Mouse (Mus musculus): ENCODE measurements around the gene Kctd8.
A peak's percentile ranks its signal among the peaks of the same experiment; 100 is the strongest.
"Not testable (repeated sequence)": the region's sequence is repeated elsewhere in the genome, so short reads cannot be mapped to it uniquely, and the experiment has no call there.

Gene Kctd8

GRCm38 (mm10) chr5:69340919-69341801, at the start of gene Kctd8:
Kctd8 (minus strand) TSS chr5:69341679.
- peak; percentile 77 for DNase-seq

- DNase-seq = no peak
Observed at GRCm38 (mm10) chr5:69379072-69379471, 37.6 kb upstream of the Kctd8 start.

GRCm38 (mm10) chr5:69350596-69350995, 9.1 kb upstream of the Kctd8 start:
- no peak for DNase-seq

GRCm38 (mm10) chr5:69340102-69340918, 1.2 kb downstream of the Kctd8 start:
- peak; percentile 69 for DNase-seq

DNA sequence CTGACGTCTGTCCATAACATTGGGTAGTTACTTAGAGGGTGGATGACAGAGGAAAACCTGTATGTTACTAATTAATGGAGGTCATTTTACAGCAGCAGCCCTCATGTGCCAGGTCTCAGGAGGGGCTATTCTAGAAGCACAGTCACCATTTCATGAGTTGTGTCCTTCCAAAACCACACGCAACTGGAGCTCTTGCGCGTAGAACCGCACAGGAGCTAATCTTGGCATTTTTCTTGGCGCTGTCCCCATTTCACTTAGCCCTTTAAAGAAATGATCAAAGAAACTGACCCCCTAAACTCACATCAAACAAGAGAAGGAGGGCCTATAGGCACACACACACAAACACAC, 1.9 kb downstream of the Kctd8 start:
- DNase-seq = peak; percentile 4

DNA sequence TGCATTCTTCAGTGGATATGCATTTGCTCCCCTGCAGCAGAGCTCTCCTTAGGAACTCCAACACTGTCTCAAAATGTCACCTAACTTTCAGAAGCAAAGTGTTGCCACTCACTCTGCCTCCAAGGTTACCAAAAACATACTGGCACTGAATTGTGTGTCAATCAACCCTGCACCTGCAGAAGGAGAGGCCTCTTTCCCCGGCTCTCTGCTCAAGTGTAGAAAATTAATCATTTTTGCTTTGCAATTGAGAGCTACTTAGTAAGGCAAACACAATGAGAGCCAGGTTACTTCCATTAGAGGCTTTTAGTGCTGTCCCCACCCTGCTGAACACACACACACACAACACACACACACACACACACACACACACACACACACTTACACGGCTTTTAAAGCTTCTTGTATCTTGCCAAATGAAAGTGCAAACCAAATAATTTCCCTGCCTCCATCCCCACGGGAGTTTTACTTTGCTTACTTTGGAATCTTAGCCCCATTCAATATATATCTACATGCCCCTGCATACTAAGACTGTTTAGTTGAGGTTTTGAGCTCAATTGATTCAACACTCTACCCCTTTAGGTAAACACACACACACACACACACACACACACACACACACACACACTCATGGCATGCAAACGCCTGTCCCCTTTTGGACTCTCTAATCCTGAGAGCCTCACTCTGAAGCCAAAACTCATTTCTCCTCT, 2.4 kb downstream of the Kctd8 start:
- DNase-seq = no peak

- no peak for DNase-seq
Observed at GRCm38 (mm10) chr5:69327561-69327960, 13.9 kb downstream of the Kctd8 start.

DNA sequence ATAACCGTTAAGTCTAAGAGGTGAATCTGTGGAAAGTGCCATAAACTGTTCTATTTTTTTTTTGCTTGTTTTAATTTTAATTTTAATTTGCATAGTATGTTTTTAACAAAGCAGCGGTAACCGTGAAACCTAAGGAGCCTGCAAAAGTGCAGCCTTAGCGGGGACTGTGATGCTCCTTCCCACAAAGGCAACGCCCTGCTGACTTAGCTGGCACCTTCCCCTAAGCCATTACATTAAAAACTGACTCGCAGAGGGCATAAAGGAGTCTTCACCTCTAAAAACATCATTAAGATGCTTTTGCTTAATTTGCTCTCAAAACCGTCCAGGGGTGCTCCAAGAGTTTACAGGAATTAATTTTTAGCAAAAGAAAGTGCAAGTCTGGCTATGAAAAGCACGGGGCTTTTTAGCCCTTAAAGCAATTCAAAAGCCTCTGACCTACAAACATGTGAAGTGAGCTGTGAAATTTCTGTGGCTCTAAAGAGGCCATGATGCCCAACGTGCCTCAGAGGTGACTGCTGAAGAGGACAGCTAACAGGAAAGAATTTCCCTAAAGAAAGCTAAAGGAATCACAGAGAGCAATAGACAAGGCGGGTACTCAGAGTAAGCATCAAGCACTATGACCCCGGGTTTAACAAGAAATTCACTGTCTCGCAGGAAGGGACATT, 16.8 kb downstream of the Kctd8 start:
- DNase-seq = no peak

DNA sequence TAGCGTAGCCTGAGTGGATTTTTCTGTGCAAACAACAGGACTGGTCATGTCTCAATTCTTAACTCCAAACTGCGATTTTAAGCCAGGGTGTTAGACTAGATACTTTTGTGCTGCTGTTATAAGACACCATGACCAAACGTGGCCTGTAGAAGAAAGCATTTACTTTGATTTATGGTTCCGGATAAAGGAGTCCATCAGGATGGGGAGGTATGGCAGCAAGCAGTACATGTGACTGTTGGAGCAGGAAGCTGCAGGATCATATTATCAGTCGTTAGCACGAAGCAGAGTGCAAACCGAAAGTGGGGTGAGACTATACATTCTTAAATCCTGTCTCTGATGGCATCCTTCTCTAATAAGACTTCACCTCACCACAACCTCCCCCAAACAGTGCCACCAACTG, 28.9 kb downstream of the Kctd8 start:
- DNase-seq = no peak

- DNase-seq = no peak
Observed at GRCm38 (mm10) chr5:69301665-69302064, 39.8 kb downstream of the Kctd8 start.

DNA sequence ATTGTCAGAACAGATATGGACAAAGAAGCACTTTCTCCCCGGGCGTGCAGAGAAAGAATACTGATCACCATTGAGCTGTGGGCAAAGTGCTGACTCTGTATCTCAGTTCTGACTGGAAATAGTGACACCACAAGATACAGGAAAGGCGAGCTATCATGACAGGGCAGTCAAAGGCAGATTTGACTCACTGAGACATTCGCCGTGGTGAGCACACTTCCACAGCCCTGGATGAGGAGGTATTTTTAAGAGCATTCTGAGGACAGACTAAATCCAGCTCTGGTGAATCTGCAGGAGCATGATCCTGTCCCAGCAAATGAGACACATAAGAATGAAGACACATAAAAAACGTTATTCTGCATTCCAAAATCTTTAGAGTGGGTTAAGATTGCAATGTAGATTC, 49.1 kb downstream of the Kctd8 start:
- DNase-seq = no peak

GRCm38 (mm10) chr5:69284359-69284758, 57.1 kb downstream of the Kctd8 start:
- peak; percentile 23 for DNase-seq

- no peak for DNase-seq
Observed at GRCm38 (mm10) chr5:69252366-69252765, 89.1 kb downstream of the Kctd8 start.

DNA sequence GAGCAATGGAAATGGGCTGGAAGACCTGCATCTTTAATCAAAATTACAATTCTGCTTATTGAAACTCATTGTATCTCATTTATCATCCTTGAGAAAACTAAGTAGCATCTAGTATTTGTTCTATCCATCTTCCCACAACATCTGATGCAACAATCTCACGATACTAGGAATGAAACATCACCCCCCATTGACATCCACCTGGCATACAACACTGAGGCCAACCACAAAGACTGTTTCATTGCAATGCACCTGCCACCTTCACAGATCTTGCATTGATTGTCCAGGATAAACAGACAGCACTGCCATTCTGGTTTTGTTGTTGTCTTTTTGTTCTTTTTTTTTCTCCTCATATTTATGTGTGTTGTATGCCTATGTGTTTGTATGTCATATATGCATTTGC, 99.5 kb downstream of the Kctd8 start:
- DNase-seq = no peak

DNA sequence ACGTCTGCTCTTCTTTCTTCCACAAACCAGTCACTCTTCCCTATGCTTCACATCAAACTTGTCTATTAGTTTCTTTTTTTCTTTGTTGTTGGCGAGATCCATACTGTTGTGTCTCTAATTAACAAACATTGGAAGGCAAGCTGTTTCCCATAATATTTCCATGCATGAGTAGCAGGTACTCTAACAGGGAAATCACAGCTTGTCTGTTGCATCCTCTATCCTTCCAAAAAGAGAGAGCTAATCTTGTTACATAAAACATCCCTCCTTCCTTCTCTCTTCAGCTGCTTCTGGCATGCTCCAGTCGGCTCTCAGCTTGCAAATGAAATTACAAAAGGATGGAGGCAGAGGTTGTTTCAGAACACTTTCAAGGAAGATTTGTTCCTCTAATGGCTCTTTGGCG, 107.9 kb downstream of the Kctd8 start:
- peak; percentile 19 for DNase-seq

GRCm38 (mm10) chr5:69231649-69232048, 109.8 kb downstream of the Kctd8 start:
- not testable (repeated sequence) for DNase-seq

GRCm38 (mm10) chr5:69227147-69227546, 114.3 kb downstream of the Kctd8 start:
- peak; percentile 15 for DNase-seq

DNA sequence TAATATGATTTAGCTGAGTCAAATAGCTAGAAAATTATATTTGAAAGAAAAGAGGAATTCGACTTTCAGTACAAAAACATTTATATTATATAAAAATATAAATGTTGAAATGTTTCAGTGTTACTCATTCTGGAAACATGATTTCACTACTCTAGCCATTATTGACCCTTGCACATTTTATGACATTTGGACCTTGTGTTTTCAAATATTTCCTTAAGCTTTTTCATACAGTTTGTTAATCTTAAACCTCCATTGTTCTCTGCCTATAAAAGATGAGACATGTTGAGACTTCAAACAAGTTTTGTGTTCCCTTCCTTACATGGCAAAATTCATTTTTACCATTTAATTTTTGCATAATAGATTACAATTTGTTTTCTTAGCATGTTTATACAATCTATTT, 118.9 kb downstream of the Kctd8 start:
- DNase-seq = no peak

GRCm38 (mm10) chr5:69215216-69215615, 126.3 kb downstream of the Kctd8 start:
- DNase-seq = no peak

- no peak for DNase-seq
Observed at GRCm38 (mm10) chr5:69209401-69209800, 132.1 kb downstream of the Kctd8 start.

- DNase-seq = no peak
Observed at GRCm38 (mm10) chr5:69207713-69208112, 133.8 kb downstream of the Kctd8 start.

DNA sequence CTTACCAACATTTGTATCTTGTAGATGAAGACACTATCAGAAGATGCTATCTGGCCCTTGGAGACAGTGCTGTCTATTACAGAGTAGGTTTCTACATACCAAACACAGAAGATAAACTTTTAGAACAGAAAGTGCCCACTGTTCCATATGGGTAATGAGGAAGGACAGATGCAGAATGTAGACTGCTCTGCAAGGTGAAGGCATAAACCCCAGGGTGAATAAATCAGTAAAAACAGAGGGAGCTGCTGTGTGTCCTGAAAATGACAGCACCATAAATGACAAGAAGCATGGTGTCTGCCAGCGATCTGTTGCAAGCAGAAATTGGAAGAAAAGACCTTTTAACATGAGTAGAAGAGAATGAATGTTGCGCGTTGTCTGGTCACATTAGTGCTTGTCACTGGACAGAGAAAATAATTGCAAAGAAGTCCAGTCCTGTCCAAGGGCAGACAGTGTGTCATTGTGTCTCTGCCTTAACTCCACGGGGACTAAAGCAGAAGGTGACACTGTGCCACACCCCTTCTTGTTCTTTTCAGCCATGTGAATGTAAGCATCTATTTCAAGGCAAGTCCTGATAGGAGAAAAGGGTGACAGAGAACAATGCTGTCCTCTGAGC, 181.5 kb downstream of the Kctd8 start:
- no peak for DNase-seq
